Mouse (Mus musculus) embryo, embryonic 11.5 days (tissue): ENCODE measurements around the gene Stradb.
A peak's percentile ranks its signal among the peaks of the same experiment; 100 is the strongest.
"Not testable (repeated sequence)": the region's sequence is repeated elsewhere in the genome, so short reads cannot be mapped to it uniquely, and the experiment has no call there.

ENCODE experiments used
- DNase-seq: peaks from one replicate; pipeline ENCODE4 v3.0.0-alpha.2; 2012; ENCODE audit warnings: low read depth, low spot score

Stradb gene

DNA sequence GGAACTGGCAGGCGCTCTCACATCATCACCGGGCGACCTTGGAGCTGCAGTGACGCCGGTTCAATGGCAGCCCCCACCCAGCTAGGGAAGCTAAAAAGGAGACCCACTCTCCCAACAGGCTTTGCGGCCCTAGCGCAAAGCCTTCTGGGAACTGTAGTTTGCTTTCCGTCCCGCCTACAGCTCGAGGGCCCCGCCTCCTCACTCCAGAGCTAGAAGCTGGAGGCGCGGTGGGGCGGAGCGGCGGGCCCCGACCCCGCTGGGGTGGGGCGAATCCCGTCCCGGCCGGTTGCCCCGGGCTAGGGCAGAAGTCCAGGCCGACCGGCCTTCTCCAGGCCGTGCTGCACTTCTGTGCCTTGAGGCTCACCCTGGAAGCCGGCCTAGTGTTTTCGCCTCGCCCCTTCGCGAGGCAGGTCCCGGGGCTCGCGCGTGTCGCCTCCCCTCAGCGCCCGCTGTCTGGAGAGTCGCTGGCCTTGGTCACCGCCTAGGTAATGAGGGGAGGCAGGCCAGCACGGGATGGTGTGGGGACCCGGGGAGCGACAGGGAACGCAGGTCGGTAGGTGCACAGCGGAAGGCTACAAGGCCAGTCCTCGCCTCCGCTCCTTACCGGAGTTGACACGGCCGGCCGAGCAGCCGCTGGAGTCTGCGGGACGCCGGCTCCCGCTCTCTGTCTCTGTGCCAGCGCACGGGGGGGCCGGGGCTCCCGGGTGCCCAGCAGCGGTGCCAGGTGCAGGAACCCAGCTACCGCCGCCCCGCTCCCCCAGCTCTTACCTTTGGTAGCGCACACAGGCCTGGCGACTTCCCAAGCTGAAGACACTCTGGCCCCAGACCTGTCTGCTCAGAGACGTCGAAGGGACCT, at the start of gene Stradb, which contains the start of gene Trak2:
Gene Stradb, plus strand, starts transcription at position 157 of the 856 bp plus-strand sequence.
Gene Trak2, minus strand, starts transcription at position 65 of the 856 bp plus-strand sequence.
- peak; percentile 92 for DNase-seq

DNA sequence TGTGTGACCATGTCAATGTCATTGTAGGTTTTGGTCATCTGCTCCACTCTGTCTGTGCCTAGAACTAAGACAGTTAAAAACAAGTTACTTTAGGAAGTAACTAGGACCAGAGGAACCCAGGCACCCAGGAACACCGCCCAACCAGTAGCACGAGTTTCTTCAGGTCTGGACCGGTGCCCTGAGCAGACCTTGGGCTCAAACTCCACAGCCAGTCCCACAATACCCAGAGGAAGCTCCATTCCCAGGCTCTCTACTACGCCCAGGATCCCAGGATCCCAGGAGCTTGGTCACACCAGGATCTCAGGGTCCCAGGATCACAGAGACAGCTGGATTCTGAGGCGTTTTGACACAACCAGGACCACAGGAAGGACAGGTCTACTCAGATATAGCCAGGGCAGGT, 46.7 kb upstream of the Stradb start:
- DNase-seq, result no peak

DNA sequence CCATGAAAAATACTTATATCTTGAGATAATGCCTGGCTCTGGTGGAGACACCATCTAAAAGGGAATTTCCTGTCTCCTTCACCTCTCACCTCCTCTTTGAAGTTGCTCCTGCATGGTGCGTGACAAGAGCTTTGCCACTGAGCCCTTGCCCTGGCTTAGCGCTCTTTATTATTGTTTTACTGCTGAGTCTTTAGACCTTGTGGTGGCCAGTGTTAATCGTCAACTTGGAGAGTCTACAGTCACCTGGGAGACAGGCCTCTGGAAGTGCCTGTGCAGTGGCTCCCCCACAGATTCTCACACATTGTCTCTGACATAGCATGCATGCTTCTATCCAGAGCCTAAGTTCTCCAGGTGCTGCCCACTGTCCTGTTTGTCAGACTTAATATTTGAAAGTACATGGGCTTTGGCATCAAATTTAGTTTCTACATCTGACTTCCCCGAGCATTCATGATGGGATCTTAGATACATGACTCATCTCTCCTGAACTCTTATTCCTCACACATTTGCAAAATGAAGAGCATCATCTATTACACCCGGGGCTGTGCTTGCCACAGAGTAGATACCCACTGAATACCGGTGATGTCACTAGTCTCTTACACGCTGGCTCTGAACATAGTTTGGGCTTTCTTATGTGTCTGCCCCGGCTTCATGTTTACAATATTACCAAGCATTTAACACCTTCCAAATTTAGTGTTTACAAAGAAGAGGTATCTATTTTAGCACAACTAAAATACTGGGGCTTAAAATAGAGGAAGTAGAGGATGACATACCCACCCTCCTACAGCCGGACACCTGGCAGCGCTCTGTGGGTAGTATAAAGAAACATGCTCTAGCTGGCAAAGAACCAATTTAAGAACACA, 36.3 kb upstream of the Stradb start:
- no peak for DNase-seq

DNA sequence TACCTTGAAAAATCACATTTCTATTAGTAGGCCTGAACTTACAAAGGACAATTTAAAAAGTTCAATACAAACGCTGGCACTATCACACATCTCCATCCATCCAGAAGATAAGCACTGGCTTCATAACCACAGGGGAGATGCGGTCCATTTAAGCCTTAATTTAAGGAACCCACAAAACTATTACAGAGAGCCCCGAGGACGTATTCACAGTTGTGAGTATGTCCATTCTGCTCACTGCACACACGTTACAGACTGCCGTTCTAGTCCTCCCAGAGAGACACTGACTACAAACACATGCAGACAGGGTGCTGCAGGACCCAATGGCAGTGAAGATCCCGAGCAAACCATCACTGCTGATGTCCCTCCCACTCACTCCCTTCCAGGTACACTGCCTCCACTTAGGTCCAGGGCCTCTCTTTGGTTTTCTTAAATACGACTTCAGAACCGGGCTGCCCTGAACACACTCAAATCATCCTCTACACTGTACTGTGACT, 35.7 kb upstream of the Stradb start:
- DNase-seq, result no peak

DNA sequence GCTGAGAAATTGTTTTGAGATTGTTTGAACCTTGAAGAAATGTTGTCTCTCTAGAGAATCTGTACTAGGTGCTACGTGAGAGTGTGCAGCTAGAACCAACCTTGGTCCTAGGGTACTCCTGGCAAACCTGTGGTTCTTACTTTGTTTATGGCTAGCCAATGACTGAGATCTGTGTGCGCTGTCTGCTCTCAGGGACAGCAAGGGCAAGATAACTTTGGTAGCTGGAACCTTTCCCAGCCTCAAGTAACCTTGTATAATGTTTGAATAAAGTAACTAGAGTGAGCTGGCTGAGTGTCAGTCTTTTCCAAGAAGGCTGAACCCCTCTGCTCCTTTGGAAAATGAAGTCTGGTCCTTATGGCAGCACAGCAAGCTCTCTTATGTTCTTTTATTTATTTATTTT, 27.8 kb upstream of the Stradb start:
- DNase-seq, result no peak

DNA sequence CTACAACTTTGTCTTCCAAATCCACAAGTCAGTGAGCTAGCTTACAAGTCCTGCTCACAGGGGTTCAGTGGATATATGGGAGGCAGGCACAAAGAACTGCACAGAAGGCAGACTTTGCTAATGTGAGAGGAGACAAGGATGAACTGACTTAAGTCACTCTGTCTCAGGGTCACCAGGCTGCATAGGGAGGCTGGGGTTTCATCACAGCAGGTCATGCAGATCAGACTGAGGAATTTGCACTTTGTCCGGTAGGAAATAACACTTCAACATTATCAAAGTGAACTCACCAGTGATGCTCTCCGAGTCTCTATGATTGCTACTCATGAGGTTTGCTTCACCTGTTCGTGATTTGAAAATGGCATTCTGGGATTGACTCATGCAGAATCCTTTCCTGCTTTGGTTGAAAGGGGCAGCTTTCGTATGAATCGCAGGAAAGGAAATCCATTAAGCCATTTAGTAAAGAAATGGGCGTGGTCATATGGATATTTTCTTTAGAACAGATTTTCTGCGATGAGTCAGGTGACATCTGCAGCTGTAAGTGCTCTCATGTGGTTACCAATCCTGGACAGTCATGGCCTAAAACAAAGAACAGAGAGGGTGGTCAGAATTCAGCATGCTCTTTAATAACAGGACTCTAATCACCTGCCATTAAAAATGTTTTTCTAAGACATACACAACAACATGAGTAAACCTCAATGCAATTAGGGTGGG, 27.2 kb upstream of the Stradb start:
- no peak for DNase-seq

DNA sequence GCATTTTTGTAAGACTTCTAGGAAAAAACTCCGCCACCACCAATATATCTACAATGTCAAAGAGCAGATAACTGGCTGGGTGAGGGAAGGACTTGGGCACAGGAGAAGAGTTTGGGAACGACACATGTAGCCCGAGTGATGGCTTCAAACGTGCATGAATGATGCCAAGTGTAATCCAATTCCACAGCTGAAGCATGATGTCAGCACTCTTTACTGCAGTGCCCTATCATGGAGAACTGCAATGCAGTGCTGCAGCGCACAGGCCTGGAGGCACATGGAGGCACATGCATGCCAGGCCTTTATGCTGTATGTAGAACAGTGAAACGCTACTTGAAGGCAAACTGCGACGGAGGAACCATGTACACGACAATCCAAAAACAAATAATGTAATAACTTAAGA, 26.6 kb upstream of the Stradb start:
- DNase-seq, result no peak

DNA sequence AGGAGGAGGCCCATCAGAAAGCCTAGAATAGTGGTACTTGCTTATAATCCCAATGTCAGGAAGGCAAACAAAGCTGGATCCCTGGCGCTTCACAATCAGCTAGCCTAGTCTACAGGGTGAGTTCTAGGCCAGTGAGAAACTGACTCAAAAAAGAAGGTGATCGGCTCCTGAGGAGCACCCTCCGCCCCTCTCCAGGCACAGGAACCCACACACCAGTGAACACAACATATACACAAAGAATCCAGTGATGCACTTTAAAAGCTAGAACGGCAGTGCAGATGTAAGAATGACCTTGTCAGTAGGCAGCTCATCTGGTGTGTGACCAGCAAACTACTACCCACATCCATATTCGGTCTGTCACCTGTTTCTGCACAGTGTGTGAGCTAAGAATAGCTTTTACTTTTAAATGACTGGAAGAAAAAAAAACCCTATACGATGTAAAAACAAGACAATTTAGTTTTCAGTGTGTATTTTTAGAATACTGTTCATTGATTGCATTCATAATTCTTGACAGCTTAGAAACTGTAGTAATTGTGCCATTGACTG, 23.7 kb upstream of the Stradb start:
- DNase-seq, result no peak

DNA sequence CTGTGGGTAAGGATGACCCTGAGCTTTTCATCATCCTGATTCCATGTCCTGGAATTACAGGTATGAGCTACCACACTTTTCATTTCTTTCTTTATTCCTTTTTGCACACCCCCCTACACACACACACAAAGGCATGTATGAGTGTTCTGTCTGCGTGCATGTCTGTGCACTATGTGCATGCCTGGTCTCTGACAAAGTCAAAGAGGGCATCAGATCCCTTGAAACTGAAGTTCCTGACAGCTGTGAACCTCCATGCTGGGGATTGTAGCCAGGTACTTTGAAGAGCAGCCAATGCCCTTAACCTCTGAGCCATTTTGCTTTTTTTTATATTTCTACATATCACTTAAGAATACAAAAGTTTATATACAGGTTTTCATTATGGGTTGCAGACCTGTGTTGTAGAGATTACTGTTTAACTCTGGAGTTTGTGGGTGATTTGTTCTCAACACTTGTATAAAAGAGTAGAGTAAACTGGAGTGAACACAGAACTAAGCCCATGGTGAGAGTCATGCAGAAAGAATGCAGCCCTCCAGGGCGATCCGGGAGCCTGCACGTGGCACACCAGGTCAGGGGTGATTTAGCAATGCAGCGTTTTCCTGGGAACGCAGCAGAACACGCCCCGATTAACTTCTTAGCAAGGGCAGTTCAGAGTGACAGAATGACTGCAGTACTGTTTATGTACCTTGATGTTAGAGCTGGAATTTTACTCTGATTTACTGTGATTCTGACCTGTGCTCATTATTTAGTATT, 22.2 kb upstream of the Stradb start:
- DNase-seq, result no peak

DNA sequence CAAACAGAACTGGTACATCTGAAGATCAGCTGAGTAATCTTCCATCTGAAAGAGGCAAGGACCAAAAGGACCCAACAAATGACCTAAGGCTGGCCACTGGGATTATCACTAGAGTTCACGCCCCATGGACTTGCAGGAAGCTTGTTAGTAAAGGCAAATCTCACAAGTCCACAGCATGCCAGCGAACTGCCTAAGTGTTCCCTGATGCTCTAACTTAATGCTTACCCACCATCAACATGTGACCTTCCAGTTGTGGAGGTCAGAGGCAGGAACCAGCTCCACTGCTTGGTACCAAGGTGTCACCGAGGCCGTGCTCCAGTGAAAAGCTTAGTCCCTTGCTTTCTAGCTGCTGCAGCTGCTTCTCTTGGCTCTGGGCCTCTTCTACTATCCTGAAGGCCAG, 21.5 kb upstream of the Stradb start:
- DNase-seq, result no peak

DNA sequence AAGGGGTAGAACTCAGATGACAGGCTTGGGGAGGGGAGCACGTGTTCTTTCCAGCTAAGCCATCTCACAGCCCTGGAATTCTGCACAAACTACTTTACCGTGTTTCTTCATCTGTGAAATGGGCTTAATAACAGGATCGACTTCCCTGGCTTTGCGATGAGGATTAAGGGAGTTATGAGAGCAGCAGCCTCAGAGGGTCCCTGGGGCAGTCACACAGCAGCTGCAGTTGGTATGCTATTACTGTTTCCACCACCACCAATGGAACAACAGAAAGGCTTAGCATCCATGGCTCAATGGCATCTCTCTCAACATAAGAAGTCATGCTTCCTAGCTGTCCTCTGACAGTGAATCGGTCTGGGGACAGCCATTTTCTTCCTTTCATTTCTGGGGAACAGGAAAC, 20.8 kb upstream of the Stradb start:
- no peak for DNase-seq

DNA sequence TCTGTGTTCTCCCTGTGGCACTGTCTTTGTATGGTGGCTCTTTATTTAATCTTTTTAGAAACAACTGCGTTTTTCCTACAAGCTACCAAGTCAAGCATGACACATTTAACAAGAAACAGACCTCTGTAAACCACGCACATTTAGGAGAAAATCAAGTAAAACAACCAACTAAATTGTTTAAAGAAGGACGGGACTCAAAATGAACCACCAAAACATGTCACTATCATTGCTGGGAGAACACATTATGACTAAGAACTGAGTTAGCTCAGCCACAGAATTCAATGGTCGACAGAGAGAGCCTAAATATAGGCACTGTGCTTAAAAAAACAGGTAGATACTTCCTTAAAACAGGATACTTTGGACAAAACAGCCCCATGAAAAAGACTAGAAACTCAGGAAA, 20.3 kb upstream of the Stradb start:
- DNase-seq, result no peak

DNA sequence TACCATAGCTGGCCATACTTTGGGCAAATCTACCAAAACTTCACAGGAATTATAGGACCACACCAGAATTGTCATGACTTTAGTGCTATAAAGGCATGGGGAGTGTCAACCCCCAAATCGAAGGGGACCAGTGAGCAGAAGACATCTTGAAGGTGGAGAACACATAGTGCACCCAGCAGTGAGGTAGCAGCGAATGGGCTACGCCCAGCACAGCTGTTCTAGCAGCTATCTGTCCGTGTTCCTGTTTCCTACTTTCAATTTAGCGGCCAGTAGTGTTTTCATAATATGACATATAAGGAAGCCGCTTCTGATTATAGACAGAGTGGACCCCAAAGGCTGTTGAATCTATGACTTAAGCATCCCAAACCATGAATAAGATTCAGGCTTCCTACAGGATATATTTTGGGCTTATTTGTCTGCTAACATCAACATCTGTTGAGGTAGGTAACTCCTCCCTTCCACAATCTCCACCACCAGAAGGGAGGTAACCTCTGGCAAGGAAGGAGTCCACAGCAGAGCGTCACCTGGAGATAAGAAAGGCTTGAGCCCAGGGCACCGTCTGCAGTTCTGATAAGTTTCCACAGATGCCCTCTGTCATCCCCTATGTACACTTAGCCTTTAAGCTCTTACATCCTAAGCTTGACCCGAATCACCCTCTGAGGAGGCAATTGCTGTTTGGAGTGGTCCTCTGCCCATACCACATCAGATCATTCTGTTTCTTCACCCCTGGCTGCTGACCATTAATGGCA, 19.5 kb upstream of the Stradb start:
- DNase-seq, result no peak

DNA sequence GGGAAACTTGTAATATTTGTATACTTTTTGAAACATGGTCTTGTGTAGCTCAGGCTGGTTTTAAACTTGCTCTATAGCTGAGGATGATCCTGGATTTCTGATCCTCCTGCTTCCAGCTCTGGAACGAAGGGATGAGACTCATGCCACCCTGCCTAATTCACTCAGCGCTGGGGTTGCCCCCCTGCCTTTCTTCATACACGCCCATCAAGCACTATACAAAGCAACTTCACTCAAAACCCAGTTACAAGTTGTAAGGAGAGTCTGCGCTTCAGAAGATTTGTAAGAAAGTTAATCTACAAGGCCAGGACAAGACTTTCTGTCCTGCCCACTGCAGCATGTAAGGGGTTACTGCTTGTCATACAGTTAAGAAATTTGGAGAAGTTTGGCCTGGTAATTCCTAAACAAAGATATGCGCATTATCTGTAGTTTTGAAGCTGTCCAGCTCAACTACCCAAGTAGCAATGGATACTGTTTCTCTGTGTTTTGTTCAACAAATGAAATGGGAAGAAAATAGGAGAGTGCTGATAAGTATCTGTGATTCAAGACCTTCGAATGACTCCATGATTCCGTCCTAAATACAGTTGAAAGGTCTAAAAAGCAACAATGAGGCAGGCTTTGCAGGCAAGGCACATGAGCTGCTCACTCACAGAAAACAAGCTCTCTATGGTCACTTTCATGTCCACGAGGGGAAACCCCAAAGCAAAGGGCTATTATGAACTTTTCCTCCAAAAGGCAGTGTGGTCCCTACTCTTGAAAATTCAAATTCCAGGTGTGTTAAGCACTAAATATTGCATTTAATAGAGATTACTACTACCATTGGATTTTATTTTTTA, 18.5 kb upstream of the Stradb start:
- DNase-seq, result no peak

DNA sequence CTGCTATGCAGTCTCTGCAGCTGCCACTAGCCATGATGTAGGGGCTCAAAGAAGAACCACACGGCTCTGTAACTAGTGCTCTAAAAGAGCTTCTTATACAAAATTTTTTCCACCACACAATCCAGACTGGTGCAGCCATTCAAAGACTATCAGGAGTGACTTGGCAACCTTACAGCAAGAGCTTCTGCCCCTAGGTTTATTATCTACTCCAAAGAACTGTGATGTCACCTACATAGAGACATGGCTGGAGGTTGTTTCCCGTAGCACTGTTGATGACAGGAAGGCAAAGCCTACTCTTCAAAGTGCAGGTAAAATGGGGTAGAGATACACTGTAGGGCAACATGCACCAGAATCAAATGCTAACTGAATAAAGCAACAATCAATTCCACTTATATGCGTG, 17.6 kb upstream of the Stradb start:
- no peak for DNase-seq

DNA sequence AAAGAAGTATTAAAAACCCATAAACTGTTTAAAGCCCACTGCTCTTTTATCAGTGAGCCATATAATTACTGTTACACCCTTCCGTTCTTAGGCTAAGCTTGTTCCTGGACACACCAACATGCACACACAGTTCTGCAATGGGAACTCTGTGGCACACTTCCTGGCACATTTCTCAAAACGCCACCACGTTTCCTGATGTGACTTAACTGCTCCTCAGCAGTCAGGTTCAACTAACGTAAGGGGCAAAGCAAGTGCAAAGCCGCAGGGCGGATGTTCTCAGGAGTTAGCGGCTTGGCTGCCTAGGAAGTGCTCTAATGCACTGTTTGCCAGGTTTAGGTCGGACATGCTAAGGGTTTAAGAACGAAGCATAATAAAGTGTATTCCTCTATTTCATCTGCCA, 17.1 kb upstream of the Stradb start:
- no peak for DNase-seq

DNA sequence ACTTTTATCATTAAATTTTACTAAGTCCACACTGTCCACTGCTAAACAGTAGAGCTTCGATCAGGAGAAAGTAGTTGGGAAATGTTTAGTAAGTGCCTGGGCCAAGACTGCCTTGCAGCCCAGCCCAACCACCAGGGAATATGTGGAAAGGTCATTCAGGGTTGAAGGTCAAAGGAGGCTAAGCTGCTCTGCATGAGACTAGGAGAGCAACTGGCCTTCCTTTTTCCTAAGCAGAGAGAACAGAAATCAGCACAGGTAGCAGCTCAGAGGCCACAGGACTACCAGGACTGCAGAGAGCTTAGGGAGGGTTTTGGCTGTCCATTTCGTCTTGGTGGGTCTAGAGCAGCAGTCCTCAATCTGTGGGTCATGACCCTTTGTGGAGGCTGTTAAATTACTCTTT, 15.4 kb upstream of the Stradb start:
- no peak for DNase-seq

DNA sequence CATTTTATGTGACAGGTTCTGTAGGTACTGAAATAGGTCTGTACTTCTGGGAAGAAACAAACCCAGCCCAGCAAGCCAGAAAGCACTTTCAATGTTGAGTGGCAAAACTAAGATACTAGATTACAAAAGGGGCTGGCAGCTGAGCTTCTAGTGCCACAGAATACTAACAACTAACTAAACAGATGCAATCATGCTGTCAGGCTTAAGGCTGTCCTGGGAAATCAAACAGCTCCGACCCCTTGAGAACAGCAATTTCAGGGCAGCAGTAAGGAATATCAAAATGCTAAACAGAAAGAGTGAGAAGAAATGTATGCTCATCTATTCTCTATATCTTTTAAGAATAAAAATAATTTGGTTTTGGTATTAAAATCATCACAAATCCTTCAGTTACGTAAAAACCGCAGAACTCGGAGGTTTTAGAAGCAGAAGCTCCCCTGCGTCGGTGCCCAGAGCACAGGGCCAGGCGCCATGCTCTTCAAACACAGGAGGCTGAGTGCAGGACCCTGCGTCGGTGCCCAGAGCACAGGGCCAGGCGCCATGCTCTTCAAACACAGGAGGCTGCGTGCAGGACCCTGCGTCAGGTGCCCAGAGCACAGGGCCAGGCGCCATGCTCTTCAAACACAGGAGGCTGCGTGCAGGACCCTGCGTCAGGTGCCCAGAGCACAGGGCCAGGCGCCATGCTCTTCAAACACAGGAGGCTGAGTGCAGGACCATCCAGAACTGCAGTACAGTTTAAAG, 14.4 kb upstream of the Stradb start:
- DNase-seq, result not testable (repeated sequence)

DNA sequence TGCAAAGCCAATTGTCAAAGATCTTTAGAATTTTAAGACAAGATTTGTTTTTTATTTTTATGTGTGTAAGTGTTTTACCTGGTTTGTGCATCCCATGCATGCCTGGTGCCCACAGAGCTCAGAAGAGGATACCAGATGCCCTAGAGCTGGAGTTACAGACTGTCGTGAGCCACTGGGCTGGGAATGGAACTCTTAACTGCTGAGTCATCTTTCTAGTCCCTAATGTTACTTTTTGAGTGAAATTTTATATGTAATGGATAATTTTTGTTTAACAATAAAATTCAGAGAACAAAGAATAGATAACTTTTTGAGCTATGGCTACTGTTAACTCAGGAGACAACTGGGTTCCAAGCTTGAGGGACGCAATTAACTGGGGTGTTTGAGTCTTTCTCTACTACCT, 13.6 kb upstream of the Stradb start:
- no peak for DNase-seq
